Mouse (Mus musculus) neural tube, embryonic 15.5 days (tissue): Measurements from ENCODE around the gene Tm9sf4. TPM values are rescaled to one million over a fixed set of nuclear protein-coding genes. Genes with fewer than 3 reads are reported as not detected.

Experiments used
- polyA plus RNA-seq: library from polyadenylated mRNA; unstranded; fragments of >200 nt; fragmentation: Nextera tagmentation; extraction: Ambion mirVana; gene quantifications from 2 replicates; pipeline ENCODE4 v1.2.1, GENCODE M21; 2015

Gene Tm9sf4
- polyA plus RNA-seq, 1 experiment from 2014 or later, result 83.0 TPM

Other genes with a start within 250 kb of the Tm9sf4 start
- 0.08 and 0.29 TPM in 2 replicates for gene Mylk2, start 250.0 kb upstream of the Tm9sf4 start, polyA plus RNA-seq
- 4.0 and 4.3 TPM in 2 replicates for gene Foxs1, start 228.1 kb upstream of the Tm9sf4 start, polyA plus RNA-seq
- gene Dusp15, start 209.6 kb upstream of the Tm9sf4 start, polyA plus RNA-seq, result 10.5 and 13.5 TPM in 2 replicates
- gene Ttll9, start 198.8 kb upstream of the Tm9sf4 start, polyA plus RNA-seq, result 8.1 and 8.7 TPM in 2 replicates
- gene Pdrg1, start 145.9 kb upstream of the Tm9sf4 start, polyA plus RNA-seq, result 240 and 256 TPM in 2 replicates
- 1.7 and 2.0 TPM in 2 replicates for gene Xkr7, start 129.5 kb upstream of the Tm9sf4 start, polyA plus RNA-seq
- gene Ccm2l, start 95.3 kb upstream of the Tm9sf4 start, polyA plus RNA-seq, result 1.3 and 1.4 TPM in 2 replicates
- gene Hck, start 52.8 kb upstream of the Tm9sf4 start, polyA plus RNA-seq, result 3.2 and 4.0 TPM in 2 replicates
- gene Tspyl3, start 64.1 kb downstream of the Tm9sf4 start, polyA plus RNA-seq, result 37.2 and 38.0 TPM in 2 replicates
- gene Plagl2, start 80.1 kb downstream of the Tm9sf4 start, polyA plus RNA-seq, result 4.4 and 8.9 TPM in 2 replicates
- 5.3 and 5.5 TPM in 2 replicates for gene Pofut1, start 80.2 kb downstream of the Tm9sf4 start, polyA plus RNA-seq
- gene Kif3b, start 130.1 kb downstream of the Tm9sf4 start, polyA plus RNA-seq, result 18.1 and 21.9 TPM in 2 replicates
- gene Asxl1, start 184.5 kb downstream of the Tm9sf4 start, polyA plus RNA-seq, result 10.2 and 10.6 TPM in 2 replicates